ENCODE assay signal across 7 mouse cellular contexts in the genomic region with DNA sequence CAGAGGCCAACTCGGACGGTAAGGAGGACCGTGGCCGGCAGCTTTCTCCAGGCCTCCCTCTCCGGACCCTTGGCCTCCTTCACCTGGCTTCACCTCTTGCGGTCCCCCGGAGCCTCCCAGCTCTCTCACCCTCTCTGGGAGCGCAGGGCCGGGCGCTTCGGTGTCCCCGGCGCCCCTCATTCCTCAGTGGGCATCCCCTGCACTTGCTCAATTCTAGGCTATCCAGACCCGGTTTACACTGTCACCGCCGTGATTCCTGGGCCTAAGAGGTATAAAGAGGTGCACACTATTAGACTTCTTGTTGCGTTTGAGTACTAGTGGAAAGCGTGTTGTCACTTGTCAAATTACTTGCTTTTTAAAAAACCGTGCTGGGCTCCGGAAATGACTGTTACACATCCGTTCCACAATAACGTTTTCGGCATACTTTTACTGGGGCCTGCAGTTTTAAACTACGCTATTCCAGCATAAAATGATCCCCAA. TPM values are rescaled to one million over a fixed set of nuclear protein-coding genes. Genes with fewer than 3 reads are reported as not detected.
DNase-seq lines count a peak whose midpoint lies in the region; ATAC-seq and TF ChIP-seq lines count a peak whose summit lies in the region.

No protein-coding gene starts in this region.

- peak overlapping the region; percentile 88 for H3K27ac ChIP-seq in spleen, adult 2 months (ENCODE audit: insufficient read depth, low read length)
- peak overlapping the region; percentile 90 for H3K27ac ChIP-seq in embryonic facial prominence, embryonic 15.5 days (replicated peaks)
- H3K27ac ChIP-seq in limb, embryonic 12.5 days: peak overlapping the region; percentile 89
- H3K27ac ChIP-seq in neural tube, embryonic 14.5 days (ENCODE audit: low read depth, low read length): peak overlapping the region; percentile 83

- H3K36me3 ChIP-seq in spleen, adult 2 months (ENCODE audit: control insufficient read depth, insufficient read depth, low read length): peaks cover 1% of the 10 kb centered on the region; the same call in 1 of the 2 replicates
- 0 out of 2 replicates have a peak, but pooled peaks cover 2% of the 10 kb centered on the region for H3K36me3 ChIP-seq in embryonic facial prominence, embryonic 15.5 days
- peaks cover 9% of the 10 kb centered on the region for H3K36me3 ChIP-seq in limb, embryonic 12.5 days
- H3K36me3 ChIP-seq in neural tube, embryonic 14.5 days (ENCODE audit: control insufficient read depth, insufficient read depth, low read length): no peaks in the 10 kb centered on the region

- H3K4me2 ChIP-seq in embryonic facial prominence, embryonic 15.5 days (replicated peaks): peak overlapping the region; percentile 65
- peak overlapping the region; percentile 81 for H3K4me2 ChIP-seq in limb, embryonic 12.5 days
- H3K4me2 ChIP-seq in neural tube, embryonic 14.5 days (ENCODE audit: low read depth, low read length): peak overlapping the region; percentile 60

- no peaks in the 10 kb centered on the region for H3K27me3 ChIP-seq in spleen, adult 2 months (ENCODE audit: control insufficient read depth, insufficient read depth, low read length)
- no peaks in the 10 kb centered on the region for H3K27me3 ChIP-seq in embryonic facial prominence, embryonic 15.5 days
- no peaks in the 10 kb centered on the region for H3K27me3 ChIP-seq in limb, embryonic 12.5 days
- H3K27me3 ChIP-seq in neural tube, embryonic 14.5 days (ENCODE audit: control insufficient read depth, insufficient read depth, low read length): no peaks in the 10 kb centered on the region

- H3K9ac ChIP-seq in embryonic facial prominence, embryonic 15.5 days: peak overlapping the region; percentile 99
- peak overlapping the region; percentile 94 for H3K9ac ChIP-seq in limb, embryonic 12.5 days (replicated peaks)
- H3K9ac ChIP-seq in neural tube, embryonic 14.5 days (replicated peaks; ENCODE audit: low read depth, low read length): peak overlapping the region; percentile 91

- peak overlapping the region; percentile 78 for H3K4me3 ChIP-seq in spleen, adult 2 months (ENCODE audit: extremely low read depth, insufficient read depth, insufficient read length)
- H3K4me3 ChIP-seq in embryonic facial prominence, embryonic 15.5 days (replicated peaks): peak overlapping the region; percentile 96
- H3K4me3 ChIP-seq in limb, embryonic 12.5 days (replicated peaks): peak overlapping the region; percentile 92
- H3K4me3 ChIP-seq in neural tube, embryonic 14.5 days (ENCODE audit: low read depth, low read length): peak overlapping the region; percentile 88

- under 1% methylated on average over 24 of the region's 24 CpGs for WGBS in spleen, adult 2 months
- WGBS in embryonic facial prominence, embryonic 15.5 days: under 1% methylated on average over 24 of the region's 24 CpGs
- WGBS in limb, embryonic 12.5 days: under 1% methylated on average over 24 of the region's 24 CpGs
- WGBS in neural tube, embryonic 14.5 days: under 1% methylated on average over 24 of the region's 24 CpGs

- TF ChIP-seq CTCF in spleen, adult 2 months (IDR thresholded peaks at IDR 0.05; ENCODE audit: extremely low read depth, insufficient read depth, insufficient read length, insufficient replicate concordance): no peak

- ATAC-seq in embryonic facial prominence, embryonic 15.5 days (ENCODE audit: insufficient number of reproducible peaks, low FRiP score, low TSS enrichment, low read depth): no peak
- ATAC-seq in limb, embryonic 12.5 days (ENCODE audit: insufficient number of reproducible peaks, insufficient read depth, low FRiP score, low TSS enrichment, low read depth): no peak; the same call in 1 of the 2 replicates
- ATAC-seq in neural tube, embryonic 14.5 days (ENCODE audit: low read depth): peak; percentile 67

- no peaks in the 10 kb centered on the region; the same call in 1 of the 2 replicates for H3K4me1 ChIP-seq in spleen, adult 2 months (ENCODE audit: control insufficient read depth, insufficient read depth, insufficient read length)
- H3K4me1 ChIP-seq in embryonic facial prominence, embryonic 15.5 days: peaks cover 9% of the 10 kb centered on the region
- peaks cover 10% of the 10 kb centered on the region for H3K4me1 ChIP-seq in limb, embryonic 12.5 days (replicated peaks)
- peaks cover 14% of the 10 kb centered on the region for H3K4me1 ChIP-seq in neural tube, embryonic 14.5 days (ENCODE audit: control insufficient read depth, insufficient read depth, low read length)

- DNase-seq in spleen, adult 2 months (ENCODE audit: low read depth in 1 of 2, low spot score in 2 of 2): peak in 1 of 2 experiments; percentile 25
- DNase-seq in spleen, postnatal 14 days (ENCODE audit: low spot score in 2 of 2): no peak
- DNase-seq in spleen, adult 18-20 months: no peak
- DNase-seq in gastrocnemius, adult 18-20 months (ENCODE audit: low spot score): no peak

- TF ChIP-seq POLR2A in spleen, adult 2 months (IDR thresholded peaks at IDR 0.05; ENCODE audit: low read depth, low read length): no peak

- no peaks in the 10 kb centered on the region for H3K9me3 ChIP-seq in embryonic facial prominence, embryonic 15.5 days (replicated peaks)
- H3K9me3 ChIP-seq in limb, embryonic 12.5 days: no peaks in the 10 kb centered on the region
- H3K9me3 ChIP-seq in neural tube, embryonic 14.5 days (ENCODE audit: control insufficient read depth, low read length): no peaks in the 10 kb centered on the region

RNA-seq across cellular contexts. Expression of a gene that starts 0.6 kb away (rescaled TPM):
- polyA plus RNA-seq in spleen, adult 2 months (2012; rRNA removed): 13.6 and 25.5 TPM in 2 replicates
- polyA plus RNA-seq in embryonic facial prominence, embryonic 15.5 days (2015; fragmentation: Nextera tagmentation; extraction: Ambion mirVana): 106 and 116 TPM in 2 replicates
- 132 and 140 TPM in 2 replicates for polyA plus RNA-seq in limb, embryonic 12.5 days (2016; fragmentation: Nextera tagmentation; extraction: Ambion mirVana)
- 121 and 128 TPM in 2 replicates for polyA plus RNA-seq in neural tube, embryonic 14.5 days (2014; fragmentation: Nextera tagmentation; extraction: Ambion mirVana)
- total RNA-seq in gastrocnemius, adult 18-20 months (2021): 10 to 100 TPM; 48.8 to 56.6 TPM
